8 mouse cellular contexts compared by ENCODE assay signal in genomic region chr19:46318586-46319378, GRCm38 (mm10). TPM values are rescaled to one million over a fixed set of nuclear protein-coding genes. Genes with fewer than 3 reads are reported as not detected.
DNase-seq lines count a peak whose midpoint lies in the region; ATAC-seq and TF ChIP-seq lines count a peak whose summit lies in the region.

No protein-coding gene starts in this region.

- TF ChIP-seq CTCF in liver, embryonic 14.5 days (IDR thresholded peaks at IDR 0.05; ENCODE audit: low read depth): no peak

- no peak overlapping the region for H3K27ac ChIP-seq in embryonic facial prominence, embryonic 11.5 days (replicated peaks; ENCODE audit: low read depth, low read length)
- H3K27ac ChIP-seq in heart, embryonic 16.5 days (ENCODE audit: low read length): no peak overlapping the region
- H3K27ac ChIP-seq in liver, embryonic 14.5 days: no peak overlapping the region

- peaks cover 7% of the 10 kb centered on the region for H3K4me1 ChIP-seq in embryonic facial prominence, embryonic 11.5 days (ENCODE audit: control insufficient read depth, insufficient read depth, low read length)
- H3K4me1 ChIP-seq in heart, embryonic 16.5 days (ENCODE audit: control insufficient read depth, insufficient read depth, low read length): peaks cover 14% of the 10 kb centered on the region
- H3K4me1 ChIP-seq in liver, embryonic 14.5 days (replicated peaks; ENCODE audit: control insufficient read depth in 2 of 2, insufficient read depth in 2 of 2, low read length in 1 of 2): peaks cover 32 to 34% of the 10 kb centered on the region in 2 experiments

- H3K36me3 ChIP-seq in embryonic facial prominence, embryonic 11.5 days (replicated peaks; ENCODE audit: control insufficient read depth, insufficient read depth, low read depth, low read length): no peaks in the 10 kb centered on the region
- H3K36me3 ChIP-seq in heart, embryonic 16.5 days (ENCODE audit: control insufficient read depth, insufficient read depth): no peaks in the 10 kb centered on the region
- no peaks in the 10 kb centered on the region for H3K36me3 ChIP-seq in liver, embryonic 14.5 days (replicated peaks; ENCODE audit: control insufficient read depth, insufficient read depth, low read depth)

- no peak for ATAC-seq in embryonic facial prominence, embryonic 11.5 days (replicated peaks; ENCODE audit: insufficient number of reproducible peaks, low FRiP score, low TSS enrichment, low read depth)
- ATAC-seq in heart, embryonic 16.5 days (replicated peaks; ENCODE audit: extremely low read depth, insufficient read depth, low FRiP score): no peak
- ATAC-seq in liver, embryonic 14.5 days (ENCODE audit: insufficient read depth): no peak
- ATAC-seq in megakaryocyte progenitor cell, adult 5-6 weeks (replicated peaks; ENCODE audit: poor library complexity): no peak

- peak; percentile 56 for DNase-seq in thymus, postnatal 4 days
- DNase-seq in thymus, postnatal 25 days: no peak
- peak; percentile 61 for DNase-seq in embryonic facial prominence, embryonic 11.5 days (ENCODE audit: low spot score)
- peak; percentile 51 to 71 for DNase-seq in kidney, postnatal 36 days
- DNase-seq in liver, embryonic 14.5 days (ENCODE audit: low read depth in 3 of 3, low spot score in 3 of 3): no peak
- peak; percentile 96 for DNase-seq in right cerebral cortex, adult 18-20 months

- TF ChIP-seq EP300 in liver, embryonic 14.5 days (IDR thresholded peaks at IDR 0.05; ENCODE audit: low read depth): no peak

- H3K9ac ChIP-seq in embryonic facial prominence, embryonic 11.5 days (replicated peaks; ENCODE audit: low read length): no peak overlapping the region
- no peak overlapping the region for H3K9ac ChIP-seq in heart, embryonic 16.5 days (ENCODE audit: low read length)
- H3K9ac ChIP-seq in liver, embryonic 14.5 days (replicated peaks): no peak overlapping the region

- no peak overlapping the region; the same call in 1 of the 2 replicates for H3K4me3 ChIP-seq in embryonic facial prominence, embryonic 11.5 days (ENCODE audit: low read depth, low read length)
- H3K4me3 ChIP-seq in heart, embryonic 16.5 days (ENCODE audit: low read length): no peak overlapping the region
- no peak overlapping the region for H3K4me3 ChIP-seq in liver, embryonic 14.5 days (ENCODE audit: insufficient read depth in 1 of 2, low read depth in 2 of 2, low read length in 2 of 2)

- 10% methylated on average over 16 of the region's 16 CpGs for WGBS in embryonic facial prominence, embryonic 11.5 days
- WGBS in heart, embryonic 16.5 days: 10% methylated on average over 16 of the region's 16 CpGs
- 9% methylated on average over 16 of the region's 16 CpGs for WGBS in liver, embryonic 14.5 days (ENCODE audit: insufficient replicate concordance)

- no peaks in the 10 kb centered on the region for H3K9me3 ChIP-seq in embryonic facial prominence, embryonic 11.5 days (replicated peaks; ENCODE audit: control insufficient read depth, low read length)
- no peaks in the 10 kb centered on the region for H3K9me3 ChIP-seq in heart, embryonic 16.5 days (replicated peaks; ENCODE audit: control insufficient read depth, low read length)
- H3K9me3 ChIP-seq in liver, embryonic 14.5 days (ENCODE audit: control insufficient read depth, low read length): no peaks in the 10 kb centered on the region

- H3K4me2 ChIP-seq in embryonic facial prominence, embryonic 11.5 days (ENCODE audit: low read depth, low read length): no peak overlapping the region
- H3K4me2 ChIP-seq in heart, embryonic 16.5 days (ENCODE audit: low read depth, low read length): peak overlapping the region; percentile 7; the same call in 1 of the 2 replicates
- peak overlapping the region; percentile 24 for H3K4me2 ChIP-seq in liver, embryonic 14.5 days (ENCODE audit: low read depth)

- H3K27me3 ChIP-seq in embryonic facial prominence, embryonic 11.5 days (ENCODE audit: control insufficient read depth, insufficient read depth, low read length): peaks cover 76% of the 10 kb centered on the region
- peaks cover 87% of the 10 kb centered on the region for H3K27me3 ChIP-seq in heart, embryonic 16.5 days (ENCODE audit: control insufficient read depth, insufficient read depth, low read length)
- H3K27me3 ChIP-seq in liver, embryonic 14.5 days (ENCODE audit: control insufficient read depth, insufficient read depth, low read length): peaks cover 80% of the 10 kb centered on the region

RNA-seq across cellular contexts. Expression of gene Psd, which starts 8.2 kb away (rescaled TPM):
- polyA plus RNA-seq in embryonic facial prominence, embryonic 11.5 days (2014; fragmentation: Nextera tagmentation; extraction: Ambion mirVana): 4.8 and 5.0 TPM in 2 replicates
- 4.1 and 5.1 TPM in 2 replicates for polyA plus RNA-seq in heart, embryonic 16.5 days (2015; fragmentation: Nextera tagmentation; extraction: Ambion mirVana)
- 4.9 and 5.9 TPM in 2 replicates for polyA plus RNA-seq in liver, embryonic 14.5 days (2012; rRNA removed)
- polyA plus RNA-seq in liver, embryonic 14.5 days (2014; fragmentation: Nextera tagmentation; extraction: Ambion mirVana): 4.9 and 6.2 TPM in 2 replicates
- total RNA-seq in megakaryocyte progenitor cell, adult 5-6 weeks (2015): 0.30 TPM in 1 of 2 replicates, not detected in the other
- total RNA-seq in megakaryocyte progenitor cell, adult 5-6 weeks (2017): 0.12 and 0.84 TPM in 2 replicates

RNA-seq across cellular contexts. Expression of gene Fbxl15, which starts 9.2 kb away (rescaled TPM):
- polyA plus RNA-seq in embryonic facial prominence, embryonic 11.5 days (2014; fragmentation: Nextera tagmentation; extraction: Ambion mirVana): 15.0 and 18.0 TPM in 2 replicates
- 11.0 and 12.8 TPM in 2 replicates for polyA plus RNA-seq in heart, embryonic 16.5 days (2015; fragmentation: Nextera tagmentation; extraction: Ambion mirVana)
- 6.3 and 8.0 TPM in 2 replicates for polyA plus RNA-seq in liver, embryonic 14.5 days (2012; rRNA removed)
- polyA plus RNA-seq in liver, embryonic 14.5 days (2014; fragmentation: Nextera tagmentation; extraction: Ambion mirVana): 10.0 and 12.5 TPM in 2 replicates
- 0.72 and 1.4 TPM in 2 replicates for total RNA-seq in megakaryocyte progenitor cell, adult 5-6 weeks (2015)
- 0.71 and 2.7 TPM in 2 replicates for total RNA-seq in megakaryocyte progenitor cell, adult 5-6 weeks (2017)

RNA-seq across cellular contexts. Expression of gene Nfkb2, which starts 14.7 kb away (rescaled TPM):
- polyA plus RNA-seq in embryonic facial prominence, embryonic 11.5 days (2014; fragmentation: Nextera tagmentation; extraction: Ambion mirVana): 5.0 and 5.4 TPM in 2 replicates
- polyA plus RNA-seq in heart, embryonic 16.5 days (2015; fragmentation: Nextera tagmentation; extraction: Ambion mirVana): 13.3 and 14.1 TPM in 2 replicates
- polyA plus RNA-seq in liver, embryonic 14.5 days (2012; rRNA removed): 4.0 and 4.5 TPM in 2 replicates
- polyA plus RNA-seq in liver, embryonic 14.5 days (2014; fragmentation: Nextera tagmentation; extraction: Ambion mirVana): 2.6 and 3.9 TPM in 2 replicates
- total RNA-seq in megakaryocyte progenitor cell, adult 5-6 weeks (2015): 4.7 and 5.5 TPM in 2 replicates
- 4.0 and 5.0 TPM in 2 replicates for total RNA-seq in megakaryocyte progenitor cell, adult 5-6 weeks (2017)

RNA-seq across cellular contexts. Expression of gene Cuedc2, which starts 19.7 kb away (rescaled TPM):
- 183 and 199 TPM in 2 replicates for polyA plus RNA-seq in embryonic facial prominence, embryonic 11.5 days (2014; fragmentation: Nextera tagmentation; extraction: Ambion mirVana)
- polyA plus RNA-seq in heart, embryonic 16.5 days (2015; fragmentation: Nextera tagmentation; extraction: Ambion mirVana): 142 and 150 TPM in 2 replicates
- polyA plus RNA-seq in liver, embryonic 14.5 days (2012; rRNA removed): 35.3 and 54.9 TPM in 2 replicates
- polyA plus RNA-seq in liver, embryonic 14.5 days (2014; fragmentation: Nextera tagmentation; extraction: Ambion mirVana): 76.6 and 79.2 TPM in 2 replicates
- 41.4 and 42.1 TPM in 2 replicates for total RNA-seq in megakaryocyte progenitor cell, adult 5-6 weeks (2015)
- total RNA-seq in megakaryocyte progenitor cell, adult 5-6 weeks (2017): 148 and 184 TPM in 2 replicates

RNA-seq across cellular contexts. Expression of gene Mfsd13a, which starts 22.1 kb away (rescaled TPM):
- 3.2 and 4.1 TPM in 2 replicates for polyA plus RNA-seq in embryonic facial prominence, embryonic 11.5 days (2014; fragmentation: Nextera tagmentation; extraction: Ambion mirVana)
- 6.0 TPM in 2 replicates for polyA plus RNA-seq in heart, embryonic 16.5 days (2015; fragmentation: Nextera tagmentation; extraction: Ambion mirVana)
- 9.5 and 12.5 TPM in 2 replicates for polyA plus RNA-seq in liver, embryonic 14.5 days (2012; rRNA removed)
- polyA plus RNA-seq in liver, embryonic 14.5 days (2014; fragmentation: Nextera tagmentation; extraction: Ambion mirVana): 8.3 and 9.5 TPM in 2 replicates
- total RNA-seq in megakaryocyte progenitor cell, adult 5-6 weeks (2015): 65.8 and 66.4 TPM in 2 replicates
- total RNA-seq in megakaryocyte progenitor cell, adult 5-6 weeks (2017): 15.3 and 17.4 TPM in 2 replicates

Comparison
In these comparisons a context has a peak if more than half of its experiments do, and no peak if none do; other contexts are left out.
1. DNase-seq: peak in thymus, postnatal 4 days (single experiment), embryonic facial prominence, embryonic 11.5 days (single experiment), kidney, postnatal 36 days (2 of 2) and right cerebral cortex, adult 18-20 months (single experiment); none in thymus, postnatal 25 days (single experiment) and liver, embryonic 14.5 days (0 of 3).